Mouse (Mus musculus): ENCODE measurements at regions not wholly inside any gene's neighbourhood (a gene's known extent, or its start where the extent isn't known, plus 50 kb on each side); places are given as distances from the start of the nearest gene placed in this dataset.

DNA sequence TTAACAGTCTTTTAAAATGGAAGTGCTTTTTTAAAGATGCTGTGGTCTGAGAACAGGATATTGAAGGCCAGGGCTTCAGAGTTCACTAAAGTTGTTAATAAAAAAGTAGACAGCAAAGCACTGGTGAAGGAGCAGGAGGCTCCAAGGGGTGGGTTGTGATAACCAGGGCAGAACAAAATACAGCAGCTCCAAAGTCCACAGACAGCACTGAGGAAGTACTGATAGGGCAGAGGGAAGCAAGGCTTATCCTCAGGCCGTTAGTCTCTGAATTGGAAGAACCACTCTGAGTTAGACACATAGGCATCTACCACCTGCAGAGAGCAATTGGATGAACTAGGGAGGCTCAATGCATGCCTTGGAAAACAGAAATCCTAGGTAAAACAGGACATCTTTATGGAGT lies 62.1 kb downstream of the P2ry1 start:
- DNase-seq (ENCODE audit: low spot score in 2 of 2), result no peak

DNA sequence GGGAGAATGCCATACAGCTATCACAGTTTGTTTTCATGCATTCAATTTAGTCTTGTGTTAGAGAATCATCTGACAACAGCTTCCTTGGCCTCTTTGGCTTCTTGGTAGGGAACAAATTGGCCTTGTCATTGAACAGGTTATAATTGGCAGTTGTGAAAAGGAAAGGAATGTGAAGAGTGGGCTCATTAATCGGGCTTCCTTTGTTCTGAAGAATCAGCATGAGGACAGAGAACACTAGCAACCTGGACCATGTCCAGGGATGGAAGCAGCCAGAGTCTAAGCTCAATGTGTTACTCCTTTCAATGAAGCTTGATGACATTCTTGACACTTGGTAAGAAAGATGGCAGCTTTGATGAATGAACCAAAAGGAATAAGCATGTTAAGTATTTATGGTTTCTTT lies 64.5 kb downstream of the P2ry1 start:
- DNase-seq (ENCODE audit: low spot score in 2 of 2), result no peak

DNA sequence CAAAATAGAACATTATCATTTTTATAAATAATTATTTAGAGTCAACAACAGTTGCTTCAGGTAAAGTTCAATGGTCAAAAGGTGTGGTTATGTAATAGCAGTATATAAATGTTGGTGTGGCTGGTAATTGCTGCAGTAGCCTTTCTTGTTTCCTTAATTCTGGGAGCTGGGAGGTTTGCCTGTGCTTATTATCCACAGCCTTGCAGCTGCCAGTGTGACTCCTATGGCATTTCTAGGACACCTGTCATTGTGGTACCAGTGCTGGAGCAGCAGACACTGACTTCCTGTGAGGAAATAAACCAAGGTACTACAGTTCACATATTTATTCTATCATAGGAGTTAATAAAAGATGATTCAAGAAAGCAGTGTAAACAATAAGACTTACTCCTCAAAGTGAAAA lies 65.6 kb downstream of the P2ry1 start:
- no peak for DNase-seq (ENCODE audit: low spot score in 2 of 2)

DNA sequence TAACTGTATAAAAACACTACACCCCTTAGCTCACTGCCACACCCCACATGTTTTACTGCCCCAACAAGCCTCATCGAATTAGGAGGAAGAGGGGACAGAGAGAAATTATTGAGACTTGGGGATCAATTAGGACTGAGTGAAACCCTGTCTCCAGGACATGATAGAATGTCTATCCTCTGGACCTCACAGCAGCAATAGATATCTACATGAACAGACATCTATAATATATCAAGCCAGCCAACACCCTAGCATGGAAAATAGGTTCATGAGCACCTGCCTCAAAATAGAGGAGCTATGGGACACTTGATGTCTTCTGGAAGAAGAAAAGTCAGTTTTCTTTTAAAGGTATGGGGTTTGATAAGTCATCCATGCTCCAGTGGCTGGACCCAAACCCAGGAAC lies 68.4 kb downstream of the P2ry1 start:
- DNase-seq (ENCODE audit: low spot score in 2 of 2), result no peak

DNA sequence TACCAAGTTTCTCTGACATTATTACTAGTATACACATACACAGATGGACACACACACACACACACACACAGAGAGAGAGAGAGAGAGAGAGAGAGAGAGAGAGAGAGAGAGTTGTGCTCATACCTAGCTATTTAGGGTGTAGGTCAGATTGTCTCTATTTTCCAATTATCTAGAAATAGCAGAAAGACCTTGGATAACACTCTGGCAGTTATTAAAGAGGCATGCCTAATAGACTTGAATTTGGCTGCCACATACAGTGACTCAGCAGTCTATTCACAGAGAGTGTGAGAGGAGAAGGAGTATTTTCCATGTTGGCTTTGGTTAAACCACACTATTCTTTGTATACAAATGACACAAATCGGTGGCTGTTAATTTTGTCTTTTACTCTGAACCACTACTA lies 69.7 kb downstream of the P2ry1 start:
- no peak for DNase-seq (ENCODE audit: low spot score in 2 of 2)

DNA sequence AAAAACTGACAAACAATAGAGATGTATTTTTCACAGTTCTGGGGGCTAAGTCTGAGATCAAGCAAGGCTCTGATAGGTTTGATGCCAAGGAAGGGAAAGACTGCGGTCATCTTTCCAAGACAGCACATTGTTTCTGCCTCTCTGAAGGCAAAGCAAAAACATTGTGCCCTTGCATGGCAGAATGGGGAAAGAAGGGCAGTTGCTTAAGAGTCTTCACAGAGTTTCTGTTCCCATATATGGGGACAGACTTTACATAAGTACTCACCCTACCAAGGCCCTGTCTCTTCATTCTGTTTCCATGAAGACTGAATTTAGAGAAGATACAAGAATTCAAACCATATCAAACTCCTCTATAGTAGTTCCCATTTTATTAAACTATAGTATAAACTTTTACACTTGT lies 70.5 kb downstream of the P2ry1 start:
- no peak for DNase-seq (ENCODE audit: low spot score in 2 of 2)

DNA sequence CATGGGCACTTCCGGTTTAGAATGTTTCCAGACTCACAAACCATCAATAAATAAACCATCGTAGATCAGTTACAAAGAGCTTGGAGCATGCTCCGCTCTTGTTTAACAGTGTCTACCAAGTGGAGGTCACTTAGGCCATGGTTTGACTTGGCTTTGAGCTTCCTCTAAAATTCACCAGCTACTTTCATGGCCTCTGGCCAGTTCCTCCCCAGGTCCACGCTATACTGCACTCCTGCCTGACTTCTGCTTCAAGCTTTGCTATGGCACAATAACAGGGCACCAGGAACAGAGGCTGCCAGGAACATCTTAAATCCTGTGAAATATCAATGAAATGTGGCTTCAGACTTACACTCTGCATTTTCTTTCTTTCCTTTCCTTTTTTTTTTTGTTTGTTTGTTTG lies 71.2 kb downstream of the P2ry1 start:
- no peak for DNase-seq (ENCODE audit: low spot score in 2 of 2)

DNA sequence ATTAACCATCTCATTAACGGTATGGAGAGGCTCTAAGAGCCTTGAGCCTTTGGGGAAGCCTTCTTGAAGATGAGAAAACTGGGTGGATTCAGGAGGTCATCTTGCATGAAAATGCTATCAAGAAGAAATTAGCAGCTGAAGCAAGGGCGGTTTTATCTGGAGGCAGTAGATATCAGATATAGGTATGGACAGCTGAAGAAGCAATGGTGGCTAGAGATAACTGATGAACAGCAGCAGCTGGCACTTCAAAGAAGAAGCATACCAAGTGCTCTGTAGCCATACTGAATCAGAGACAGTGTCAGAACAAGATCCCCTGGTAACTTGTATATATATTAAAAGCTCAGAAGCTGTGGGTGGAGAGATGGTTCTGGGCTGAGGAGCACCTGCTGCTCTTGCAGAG lies 73.2 kb downstream of the P2ry1 start:
- DNase-seq (ENCODE audit: low spot score in 2 of 2), result no peak

DNA sequence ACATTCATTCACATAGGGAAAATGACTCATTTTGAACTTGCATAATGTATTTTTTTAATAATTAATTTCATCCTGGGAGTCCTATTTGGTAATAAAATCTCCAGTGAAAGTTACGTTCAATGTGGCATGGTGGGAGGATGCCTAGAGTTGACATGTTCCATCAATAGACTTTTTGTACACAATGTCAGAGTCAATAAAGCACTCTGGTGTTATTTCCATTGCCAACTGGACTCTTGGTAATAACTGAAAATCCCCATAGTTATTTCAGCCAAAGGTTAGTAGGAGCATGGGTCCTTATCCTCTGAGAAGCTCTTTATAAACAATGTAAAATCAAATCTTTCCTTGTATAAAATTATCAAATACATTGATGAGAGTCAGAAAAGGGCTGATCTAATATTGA lies 87.3 kb downstream of the P2ry1 start:
- no peak for DNase-seq (ENCODE audit: low spot score in 2 of 2)

DNA sequence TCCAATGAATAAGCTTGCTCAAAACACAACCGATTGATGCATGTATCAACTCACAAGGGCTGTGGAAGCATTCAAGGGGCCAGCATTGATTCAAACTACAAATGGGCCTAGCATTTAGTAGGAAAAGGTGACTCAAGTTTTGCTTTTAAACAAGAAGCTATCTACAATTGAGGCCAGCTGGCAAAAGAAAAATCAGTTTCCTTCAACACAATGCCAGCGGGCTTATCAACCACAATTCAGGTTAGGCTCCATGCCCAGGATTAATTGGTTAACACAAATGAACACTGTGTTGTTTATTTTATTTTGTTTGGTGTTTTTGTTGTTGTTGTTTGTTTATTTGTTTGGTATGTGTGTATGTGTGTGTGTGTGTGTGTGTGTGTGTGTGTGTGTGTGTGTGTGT lies 89.4 kb downstream of the P2ry1 start:
- DNase-seq (ENCODE audit: low spot score in 2 of 2), result no peak

DNA sequence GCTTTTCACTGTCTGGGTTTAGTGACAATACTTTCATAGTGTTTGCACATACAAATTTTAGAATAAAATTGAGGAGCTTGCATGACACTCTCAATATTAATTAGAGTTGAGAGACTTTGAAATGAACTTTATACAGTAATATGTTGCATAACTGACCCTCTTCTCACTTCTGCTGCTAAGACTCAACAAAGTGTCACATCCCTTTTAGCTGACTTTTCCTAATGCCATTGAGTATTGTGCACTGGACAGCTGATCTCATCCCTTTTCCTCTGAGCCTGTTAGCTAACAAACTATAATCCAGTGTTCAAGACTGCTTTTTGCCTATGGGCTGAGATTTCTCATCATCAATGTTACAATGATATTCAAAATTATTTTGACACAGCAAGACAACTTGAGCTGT lies 113.8 kb downstream of the P2ry1 start:
- no peak for DNase-seq (ENCODE audit: low spot score in 2 of 2)

DNA sequence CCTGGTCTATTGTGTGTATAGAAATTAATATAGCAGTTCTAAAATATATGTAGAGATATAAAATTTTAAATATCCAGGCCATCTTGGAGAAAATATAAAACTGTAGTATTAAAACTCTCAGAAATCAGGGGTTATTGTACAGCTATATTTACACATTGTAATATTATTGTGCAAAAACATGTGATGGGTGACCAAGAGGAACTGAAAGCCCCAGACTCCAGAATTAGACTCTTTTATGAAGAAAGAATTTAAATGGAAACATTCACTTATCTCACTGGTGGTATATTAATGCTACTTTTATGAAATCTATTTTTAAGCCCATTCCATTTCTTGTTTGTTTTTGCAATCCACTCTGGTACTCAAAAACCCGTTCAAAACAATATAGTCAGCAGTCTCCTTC lies 130.5 kb downstream of the P2ry1 start:
- DNase-seq (ENCODE audit: low spot score in 2 of 2), result no peak

DNA sequence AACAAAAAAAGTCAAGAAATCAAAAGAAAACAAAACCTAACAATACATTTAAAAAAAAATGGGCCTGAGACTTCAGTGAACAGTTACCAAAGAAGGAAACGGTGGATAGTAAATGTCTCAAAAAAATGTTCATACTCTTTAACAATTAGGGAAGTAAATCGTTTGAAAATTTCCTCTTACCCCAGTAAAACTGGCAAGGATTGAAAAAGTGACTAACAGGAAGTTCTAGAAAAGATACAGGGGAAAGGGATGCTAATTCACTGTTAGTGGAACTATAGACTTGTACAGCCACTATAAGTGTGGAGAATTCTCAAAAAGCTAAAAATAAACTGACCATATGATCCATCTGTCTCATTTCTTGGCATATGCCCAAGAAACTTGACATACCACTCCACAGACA lies 151.5 kb downstream of the P2ry1 start:
- no peak for DNase-seq (ENCODE audit: low spot score in 2 of 2)

DNA sequence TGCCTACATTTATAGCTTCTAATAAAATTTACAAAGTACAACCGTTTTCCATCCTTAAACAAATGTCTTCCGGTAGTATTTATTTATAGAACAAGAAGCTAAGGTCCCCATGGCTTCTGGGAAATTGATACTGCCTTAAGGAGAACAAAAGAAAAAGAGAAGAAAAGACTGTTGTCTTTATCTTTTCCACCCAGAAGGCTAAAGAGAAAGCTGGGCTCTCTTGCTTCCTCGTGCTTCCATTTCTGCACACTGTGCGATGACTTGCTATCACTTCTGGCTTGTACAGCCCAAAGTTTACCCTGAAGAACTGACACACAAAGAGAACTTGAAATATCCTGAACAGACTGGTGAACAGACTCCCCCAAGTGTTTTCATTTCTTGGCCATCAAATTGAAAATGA lies 157.2 kb downstream of the P2ry1 start:
- no peak for DNase-seq (ENCODE audit: low spot score in 2 of 2)

DNA sequence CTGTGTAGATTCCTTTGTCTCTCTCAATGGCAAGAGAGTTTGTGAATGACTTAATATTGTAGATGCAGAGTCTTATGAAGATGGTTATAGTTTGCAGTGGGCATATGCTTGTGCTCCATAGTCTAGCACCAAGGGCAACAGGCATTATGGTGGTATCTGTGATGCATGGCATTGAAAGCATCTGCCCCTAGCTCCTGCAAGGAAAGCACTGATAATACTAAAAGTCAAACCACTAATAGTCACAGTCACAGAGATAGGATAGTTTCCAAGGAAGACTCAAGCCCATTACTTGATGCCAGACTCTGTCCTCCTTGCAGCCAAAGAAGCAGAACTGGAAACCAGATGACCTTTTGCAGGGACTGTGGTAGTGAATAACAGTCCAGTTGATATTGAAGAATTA lies 158.8 kb downstream of the P2ry1 start:
- DNase-seq (ENCODE audit: low spot score in 2 of 2), result no peak

DNA sequence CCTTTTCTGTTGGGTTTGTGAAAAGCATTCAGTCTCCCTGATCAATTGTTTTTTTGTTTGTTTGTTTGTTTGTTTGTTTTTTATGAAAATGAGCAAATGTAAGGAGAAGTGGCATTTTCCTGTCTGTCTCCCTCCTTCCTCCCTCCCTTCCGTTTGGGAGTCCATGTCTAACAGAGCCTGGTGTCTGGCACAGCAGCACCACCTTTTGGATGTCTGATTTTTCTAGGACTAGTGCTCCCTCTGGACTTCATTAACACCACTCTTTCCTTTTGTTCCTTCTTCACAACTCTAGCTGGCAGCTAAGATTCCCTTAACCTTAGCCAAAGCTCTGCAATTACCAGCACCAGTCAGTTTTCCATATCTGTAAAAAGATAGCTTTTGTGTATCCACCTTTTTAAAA lies 175.6 kb upstream of the Rap2b start:
- DNase-seq (ENCODE audit: low spot score in 2 of 2), result no peak

DNA sequence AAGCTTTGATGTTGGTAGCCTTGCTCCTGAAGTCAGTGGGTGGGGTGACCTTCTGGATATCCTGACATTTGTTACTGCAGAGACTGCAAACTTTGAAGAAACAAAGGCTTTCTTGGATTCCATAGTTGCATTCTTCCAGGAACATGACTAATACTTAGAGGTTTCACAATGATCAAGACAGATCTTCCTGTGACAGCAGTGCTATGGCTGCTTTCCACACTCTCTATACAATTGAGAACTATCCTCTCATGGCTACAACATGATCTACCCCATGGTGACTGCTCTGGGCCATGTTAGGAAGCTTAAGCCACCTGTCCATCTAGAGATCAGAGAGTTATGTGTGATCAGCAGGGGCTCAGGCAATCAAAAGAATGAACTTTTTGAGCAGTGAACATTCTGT lies 172.8 kb upstream of the Rap2b start:
- no peak for DNase-seq (ENCODE audit: low spot score in 2 of 2)

DNA sequence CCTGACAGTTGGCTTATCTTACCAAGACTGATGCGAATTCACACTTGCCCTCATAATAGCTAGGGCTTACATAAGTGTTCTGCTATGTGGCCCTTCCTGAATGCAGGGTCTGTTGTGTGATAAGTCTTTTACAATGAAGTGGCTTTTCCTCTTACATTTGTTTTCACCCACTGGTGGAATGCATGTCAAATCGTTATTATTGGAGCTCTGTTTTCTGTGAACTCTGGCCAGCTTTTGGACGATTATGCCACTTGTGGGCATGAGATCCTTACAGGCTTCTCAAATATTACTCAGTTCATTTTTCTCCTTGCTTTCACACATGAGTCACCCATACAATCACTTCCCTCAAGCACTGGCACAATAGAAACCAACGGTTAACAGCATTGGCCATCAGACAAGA lies 144.9 kb upstream of the Rap2b start:
- no peak for DNase-seq (ENCODE audit: low spot score in 2 of 2)

DNA sequence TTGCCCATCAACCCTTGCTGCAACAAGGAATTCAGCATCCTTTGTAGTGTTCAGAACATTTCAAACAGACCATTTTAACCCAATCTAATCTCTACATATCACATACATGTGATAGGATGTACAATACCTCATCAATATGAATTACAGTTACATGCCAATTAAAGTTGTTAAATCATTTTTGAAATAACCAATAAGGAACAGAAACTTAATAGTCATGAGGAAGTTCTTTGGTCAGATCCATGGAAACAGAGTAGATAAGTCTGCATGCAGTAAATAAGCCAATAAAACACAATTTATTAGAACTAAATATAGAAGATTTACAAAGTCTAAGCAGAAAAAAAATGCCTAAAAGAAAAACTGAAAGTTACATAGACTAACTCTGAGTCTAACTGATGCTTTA lies 136.9 kb upstream of the Rap2b start:
- no peak for DNase-seq (ENCODE audit: low spot score in 2 of 2)

DNA sequence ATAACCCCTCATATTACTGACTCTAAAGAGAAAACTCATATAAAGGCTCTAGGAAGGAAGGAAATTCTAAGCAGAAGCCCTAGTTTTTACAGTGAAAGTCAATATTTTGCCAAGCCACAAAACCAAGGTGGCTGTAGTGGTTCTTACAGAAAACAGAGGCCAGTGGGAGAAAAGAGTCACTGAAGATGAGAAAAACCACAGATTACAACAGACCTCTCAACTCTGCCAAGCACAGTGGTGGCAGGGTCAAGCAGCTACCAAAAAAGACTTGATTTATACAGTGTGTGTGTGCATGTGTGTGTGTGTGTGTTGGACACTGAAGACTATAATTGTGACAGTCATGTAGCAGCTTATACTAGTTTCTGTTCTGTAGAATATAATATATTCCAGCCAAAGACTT lies 136.4 kb upstream of the Rap2b start:
- no peak for DNase-seq (ENCODE audit: low spot score in 2 of 2)

DNA sequence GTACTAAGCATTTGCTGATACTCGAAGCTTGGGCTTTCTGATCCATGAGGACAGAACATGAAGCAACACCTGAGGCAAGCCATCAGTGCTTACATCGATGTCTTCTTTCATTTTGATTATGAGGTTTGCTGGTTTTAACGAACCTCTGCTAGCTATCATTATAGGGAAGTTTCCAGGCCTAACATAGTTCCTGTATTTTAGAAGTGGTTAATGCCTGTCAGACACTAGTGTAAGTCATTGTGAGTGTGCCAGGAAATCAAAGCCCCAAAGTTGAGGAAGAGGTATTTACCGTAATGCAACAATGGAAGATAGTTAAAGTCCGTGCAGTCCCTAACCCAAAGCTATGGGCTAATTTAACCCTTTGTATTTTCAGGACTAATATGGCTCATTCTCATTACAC lies 120.1 kb upstream of the Rap2b start:
- DNase-seq (ENCODE audit: low spot score in 2 of 2), result no peak

DNA sequence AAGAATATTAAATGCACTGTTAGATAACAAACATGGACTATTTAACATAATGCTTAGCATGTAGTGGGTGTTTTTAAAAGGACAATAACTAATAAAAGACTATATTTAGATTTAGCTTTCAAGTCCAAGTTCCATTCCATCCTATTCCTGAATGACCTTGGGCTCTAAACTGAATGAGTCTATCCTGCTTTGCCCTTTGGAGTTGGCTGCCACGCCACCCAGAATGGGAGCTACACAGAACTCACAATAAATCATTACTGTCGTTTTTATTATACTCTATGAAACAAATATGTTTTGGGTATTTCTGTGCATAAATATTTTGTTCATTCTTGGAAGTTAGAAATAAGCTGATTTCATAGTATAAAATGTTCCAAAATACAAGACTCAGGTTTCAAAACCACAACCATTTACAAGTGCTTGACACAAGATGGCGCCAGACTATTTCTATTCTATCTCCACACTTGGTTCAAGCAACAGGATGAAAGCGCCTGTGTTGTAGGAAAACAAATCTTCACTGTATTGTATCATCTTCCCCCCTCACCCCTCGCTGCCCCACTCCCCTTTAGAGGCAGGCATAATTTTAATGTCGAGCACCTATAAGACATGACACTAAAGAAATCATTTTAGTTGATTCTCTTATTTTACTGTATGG lies 117.4 kb upstream of the Rap2b start:
- DNase-seq (ENCODE audit: low spot score in 2 of 2), result no peak

DNA sequence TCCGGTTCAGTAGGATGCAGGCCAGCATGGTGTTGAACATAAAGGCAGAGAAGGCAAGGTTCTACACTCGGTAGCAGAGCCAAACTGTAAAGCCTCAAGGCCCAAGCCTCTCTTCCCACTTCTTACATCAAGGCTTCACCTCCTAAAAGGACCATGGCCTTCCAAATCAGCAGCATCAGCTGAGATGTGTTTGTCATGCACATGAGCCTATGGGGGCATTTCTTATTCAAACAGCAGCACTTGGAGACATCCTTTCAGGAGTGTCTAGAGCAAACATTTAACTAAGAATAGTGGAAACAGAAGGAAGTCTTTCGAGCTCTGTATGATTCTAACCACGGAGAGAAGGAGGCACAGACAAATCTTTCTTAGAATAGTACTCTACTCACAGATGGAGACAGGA lies 115.0 kb upstream of the Rap2b start:
- no peak for DNase-seq (ENCODE audit: low spot score in 2 of 2)

DNA sequence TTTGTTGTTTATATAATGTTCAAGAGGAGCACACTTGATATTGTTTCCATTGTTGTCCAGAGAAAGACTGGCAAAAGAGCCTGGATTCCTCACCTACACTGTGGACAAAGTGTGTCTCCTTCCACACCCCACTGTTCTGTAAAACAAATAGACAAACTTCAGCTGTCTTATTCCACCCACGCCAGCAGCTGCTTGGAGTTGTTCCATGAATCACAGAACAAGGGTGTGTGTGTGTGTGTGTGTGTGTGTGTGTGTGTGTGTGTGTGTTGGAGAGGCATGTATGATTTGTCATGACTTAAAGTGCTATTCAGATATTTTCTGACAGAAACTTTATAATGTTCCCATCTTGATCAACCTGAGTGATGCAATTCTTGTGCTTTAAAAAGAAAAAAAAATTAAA lies 114.1 kb upstream of the Rap2b start:
- DNase-seq (ENCODE audit: low spot score in 2 of 2), result no peak

DNA sequence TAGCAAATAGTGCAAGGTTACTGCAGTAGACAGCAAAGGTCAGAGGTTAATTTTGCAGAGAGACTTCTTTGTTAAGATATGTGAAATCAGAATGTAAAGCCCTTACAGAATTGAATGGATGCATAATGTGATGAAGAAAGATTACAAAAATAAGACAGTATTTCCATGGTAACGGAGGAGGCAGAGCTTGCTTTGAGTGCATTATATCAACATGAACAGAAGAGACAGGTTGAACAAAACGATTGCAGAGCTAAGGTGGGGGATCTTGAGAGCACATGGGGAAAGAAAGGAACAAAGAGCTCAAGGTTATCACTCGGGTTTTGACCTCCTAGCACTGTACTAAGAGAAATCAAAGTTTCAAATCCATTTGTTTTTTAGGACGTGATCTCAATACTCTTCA lies 106.2 kb upstream of the Rap2b start:
- no peak for DNase-seq (ENCODE audit: low spot score in 2 of 2)
